Mouse (Mus musculus): ENCODE results near the gene Snrpg.

- TF ChIP-seq CTCF (IDR thresholded peaks at IDR 0.05) (no peak), EP300 (IDR thresholded peaks at IDR 0.05) (no peak)
These were observed 14.4 kb downstream of the Snrpg start for GRCm38 (mm10) chr6:86385362-86386104.
